Mouse (Mus musculus): Measurements from ENCODE around the gene Acot8.

DNA sequence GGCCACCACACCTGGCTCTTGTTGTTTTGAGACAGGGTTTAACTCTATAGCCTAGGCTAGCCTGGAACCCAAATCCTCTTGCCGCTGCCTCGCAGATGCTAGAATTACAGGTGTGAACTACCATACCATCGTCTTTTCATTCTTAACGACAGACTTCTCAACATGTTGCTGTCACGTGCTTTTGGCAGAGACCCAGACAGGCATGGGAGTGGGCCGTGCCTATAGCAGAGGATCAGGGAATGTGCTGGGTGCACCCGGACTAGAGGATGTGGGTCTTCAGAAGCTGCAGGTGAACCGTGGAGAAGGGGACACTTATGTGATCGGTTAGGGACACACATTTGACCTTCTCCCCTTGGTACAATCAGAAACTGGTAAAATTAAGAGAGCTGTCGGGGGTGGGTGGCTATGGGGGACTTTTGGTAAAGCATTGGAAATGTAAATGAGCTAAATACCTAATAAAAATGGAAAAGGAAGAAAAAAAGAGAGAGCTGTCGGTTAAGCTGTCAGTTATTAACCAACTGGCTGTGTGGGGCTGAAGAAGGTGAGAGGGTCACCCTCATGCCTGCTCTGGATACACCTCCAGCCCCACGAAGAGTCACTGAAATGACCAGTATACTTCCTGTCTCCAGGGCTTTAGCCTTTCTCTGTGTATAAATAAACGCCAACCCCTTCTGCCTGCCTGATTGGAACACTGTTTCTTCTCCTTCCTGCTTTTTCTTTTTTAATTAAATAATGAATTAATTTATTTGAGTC is 4.3 kb downstream of the Acot8 start:
- TF ChIP-seq EP300 (optimal IDR thresholded peaks at IDR 0.05): no peak
- no peak for TF ChIP-seq CTCF (IDR thresholded peaks at IDR 0.05; ENCODE audit: low read depth)
